Mouse (Mus musculus) heart, embryonic 16.5 days (tissue): ENCODE data around the gene Ehd2. TPM values are rescaled to one million over a fixed set of nuclear protein-coding genes. Genes with fewer than 3 reads are reported as not detected.
"Not testable (repeated sequence)": the region's sequence is repeated elsewhere in the genome, so short reads cannot be mapped to it uniquely, and the experiment has no call there.

Source experiments
- ATAC-seq: fragments of 200-750 bp; cut with Nextera tagmentation; replicated peaks from 2 replicates; pipeline ENCODE4 v1.8.0; 2017; ENCODE audit warnings: moderate number of reproducible peaks; ENCODE audit not compliant: insufficient read depth, low FRiP score; ENCODE audit errors: extremely low read depth
- H3K27ac ChIP-seq: fragments of 300-500 bp; sonication (generic); 2 replicates; pipeline ENCODE4 v1.5.1; 2014; ENCODE audit warnings: mild to moderate bottlenecking, low read length, control low read depth, moderate library complexity
- H3K27me3 ChIP-seq: fragments of 300-500 bp; sonication (generic); 2 replicates; pipeline ENCODE4 v1.6.1; 2014; ENCODE audit warnings: low read length, mixed read lengths; ENCODE audit not compliant: control insufficient read depth, insufficient read depth
- H3K36me3 ChIP-seq: fragments of 300-500 bp; sonication (generic); 2 replicates; pipeline ENCODE4 v1.6.1; 2014; ENCODE audit not compliant: control insufficient read depth, insufficient read depth
- H3K4me1 ChIP-seq: fragments of 300-500 bp; sonication (generic); 2 replicates; pipeline ENCODE4 v1.6.1; 2014; ENCODE audit warnings: low read length, mixed read lengths; ENCODE audit not compliant: control insufficient read depth, insufficient read depth
- H3K4me2 ChIP-seq: fragments of 300-500 bp; sonication (generic); 2 replicates; pipeline ENCODE4 v1.6.1; 2014; ENCODE audit warnings: low read depth, mild to moderate bottlenecking, control low read depth, low read length
- H3K4me3 ChIP-seq: fragments of 300-500 bp; sonication (generic); 2 replicates; pipeline ENCODE4 v1.5.1; 2014; ENCODE audit warnings: mild to moderate bottlenecking, control low read depth, low read length
- H3K9ac ChIP-seq: fragments of 300-500 bp; sonication (generic); 2 replicates; pipeline ENCODE4 v1.6.1; 2014; ENCODE audit warnings: low read length, control low read depth
- H3K9me3 ChIP-seq: fragments of 300-500 bp; sonication (generic); replicated peaks from 2 replicates; pipeline ENCODE4 v1.6.1; 2016; ENCODE audit warnings: low read length; ENCODE audit not compliant: control insufficient read depth
- WGBS: fragments of 180-500 bp; shearing (Covaris S2); extraction: QIAGEN DNeasy Blood & Tissue Kit; methylation state at CpG from one replicate; pipeline ENCODE4 v1.1.7; 2014; 5-methylcytosine and 5-hydroxymethylcytosine counted together
- polyA plus RNA-seq: library from polyadenylated mRNA; unstranded; fragments of >200 nt; fragmentation: Nextera tagmentation; extraction: Ambion mirVana; gene quantifications from 2 replicates; pipeline ENCODE4 v1.2.1, GENCODE M21; 2015

The Ehd2 gene
- polyA plus RNA-seq, 1 experiment from 2014 or later: 61.8 TPM

DNA sequence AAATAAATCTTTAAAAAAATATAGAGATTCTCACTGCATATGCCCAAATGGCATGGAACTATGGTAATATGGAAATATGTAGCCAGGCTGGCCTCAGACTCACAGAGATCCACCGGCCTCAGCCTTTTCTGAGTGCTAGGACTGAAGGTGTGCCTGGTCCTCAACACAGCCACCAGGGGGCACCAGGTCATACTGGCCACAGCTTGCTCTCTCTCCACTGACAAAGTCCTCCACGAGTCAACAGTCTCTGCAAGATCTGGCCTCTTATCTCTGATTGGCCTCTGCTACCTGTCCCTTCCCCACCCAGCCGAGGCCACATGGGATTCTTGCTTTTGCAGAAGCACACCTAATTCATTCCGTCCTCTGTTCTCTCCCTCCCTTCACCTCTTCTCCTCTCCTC is 37.5 kb downstream of the Ehd2 start:
- Histone ChIP-seq H3K36me3 (no peaks in the 10 kb centered on the region), H3K4me3 (no peak overlapping the region), H3K4me1 (peaks cover 15% of the 10 kb centered on the region), H3K4me2 (no peak overlapping the region), H3K9me3 (no peaks in the 10 kb centered on the region), H3K27ac (no peak overlapping the region), H3K9ac (no peak overlapping the region), H3K27me3 (no peaks in the 10 kb centered on the region)
- ATAC-seq: no peak
- 30% methylated on average over 4 of the region's 4 CpGs for WGBS

DNA sequence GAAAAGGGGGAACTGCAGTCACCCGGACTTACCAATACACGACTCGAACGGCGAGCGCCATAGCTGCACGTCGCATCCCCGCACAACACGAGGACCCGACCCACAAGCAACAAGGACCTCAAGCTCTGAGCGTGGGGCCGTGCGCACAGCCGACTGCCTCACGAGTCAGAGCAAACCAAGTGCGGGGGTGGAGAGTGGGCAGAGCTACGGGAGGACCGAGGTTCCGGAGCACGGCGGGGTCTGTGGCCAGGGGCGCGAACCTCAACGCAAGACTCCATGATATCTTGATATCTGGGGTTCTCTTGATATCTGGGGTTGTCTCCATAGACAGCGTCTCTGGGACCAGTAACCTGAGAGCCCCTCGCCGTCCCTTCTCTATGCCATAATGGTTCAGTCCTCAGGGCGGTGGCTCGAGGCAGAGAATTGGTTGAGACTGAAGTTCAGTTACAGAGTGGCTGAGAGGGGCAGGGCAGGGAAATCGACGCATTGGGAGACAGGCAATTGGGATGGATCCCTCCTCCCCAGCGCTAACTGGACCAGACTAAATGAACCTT is 45.1 kb downstream of the Ehd2 start, which contains the start of gene Selenow:
Gene Selenow, minus strand, starts transcription at position 183 of the 554 bp plus-strand sequence.
- Histone ChIP-seq H3K27ac (peak within 1 kb of the TSS; percentile 70), H3K4me2 (peak within 1 kb of the TSS; percentile 88), H3K9ac (peak within 1 kb of the TSS; percentile 78), H3K27me3 (no peaks in the 10 kb centered on the region), H3K9me3 (no peaks in the 10 kb centered on the region), H3K36me3 (peaks cover 20% of the 10 kb centered on the region), H3K4me1 (peaks cover 16% of the 10 kb centered on the region), H3K4me3 (peak within 1 kb of the TSS; percentile 91)
- under 1% methylated on average over 33 of the region's 33 CpGs for WGBS
- peak; percentile 92 for ATAC-seq

DNA sequence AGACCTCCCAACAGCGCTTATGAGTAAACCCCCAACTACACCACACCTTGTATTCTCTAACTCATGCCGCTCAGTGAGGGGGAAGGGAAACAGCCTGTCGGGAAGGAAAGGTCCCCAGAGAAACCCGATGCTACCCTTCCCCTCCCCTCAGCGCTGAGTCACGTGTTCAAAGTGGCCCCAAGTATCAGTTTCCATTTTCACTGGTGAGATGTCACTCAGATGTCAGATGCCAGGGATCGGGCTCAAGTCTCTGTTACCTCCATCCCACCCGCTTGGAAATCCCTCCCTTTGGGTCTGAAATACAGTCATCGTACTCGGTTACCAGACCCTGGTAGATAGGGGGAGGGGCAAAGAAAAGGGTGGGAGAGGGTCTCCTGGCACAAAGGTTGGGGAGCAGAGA is 45.6 kb downstream of the Ehd2 start:
- Histone ChIP-seq H3K27me3 (no peaks in the 10 kb centered on the region), H3K4me1 (peaks cover 16% of the 10 kb centered on the region), H3K27ac (peak overlapping the region; percentile 70), H3K4me3 (peak overlapping the region; percentile 91), H3K36me3 (peaks cover 21% of the 10 kb centered on the region), H3K9me3 (no peaks in the 10 kb centered on the region), H3K4me2 (peak overlapping the region; percentile 88), H3K9ac (peak overlapping the region; percentile 78)
- under 1% methylated on average over 10 of the region's 10 CpGs for WGBS
- ATAC-seq: peak; percentile 46

DNA sequence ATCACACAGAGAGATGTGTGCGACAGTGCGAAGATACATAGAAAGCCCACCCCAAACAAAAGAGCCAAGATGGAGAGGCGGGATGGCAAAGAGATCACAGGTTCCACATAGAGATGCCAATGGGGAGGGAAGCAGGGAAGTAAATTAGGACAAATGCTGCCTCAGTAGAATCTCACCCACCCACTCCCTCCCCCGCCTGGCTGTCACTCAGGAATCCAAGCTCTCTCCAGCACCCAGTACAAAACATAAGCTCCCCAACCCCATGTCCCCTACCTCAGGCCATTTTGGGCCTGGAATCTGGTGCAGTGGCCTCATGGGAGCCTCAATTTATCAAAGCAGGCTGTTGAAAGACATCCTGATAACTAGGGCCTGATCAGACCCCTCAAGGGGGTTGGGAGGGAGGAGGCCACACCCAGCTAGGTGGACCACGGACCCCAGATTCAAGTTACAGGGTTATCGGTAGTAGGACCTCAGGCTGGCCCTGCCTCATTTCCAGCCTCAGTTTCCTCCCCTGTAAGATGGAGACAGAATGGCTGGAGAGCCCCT is 46.6 kb downstream of the Ehd2 start:
- Histone ChIP-seq H3K9ac (peak overlapping the region; percentile 78), H3K27ac (no peak overlapping the region), H3K36me3 (peaks cover 23% of the 10 kb centered on the region), H3K9me3 (no peaks in the 10 kb centered on the region), H3K4me3 (peak overlapping the region; percentile 91), H3K27me3 (no peaks in the 10 kb centered on the region), H3K4me1 (peaks cover 16% of the 10 kb centered on the region), H3K4me2 (peak overlapping the region; percentile 88)
- WGBS: 66% methylated on average over 6 of the region's 6 CpGs
- no peak for ATAC-seq

DNA sequence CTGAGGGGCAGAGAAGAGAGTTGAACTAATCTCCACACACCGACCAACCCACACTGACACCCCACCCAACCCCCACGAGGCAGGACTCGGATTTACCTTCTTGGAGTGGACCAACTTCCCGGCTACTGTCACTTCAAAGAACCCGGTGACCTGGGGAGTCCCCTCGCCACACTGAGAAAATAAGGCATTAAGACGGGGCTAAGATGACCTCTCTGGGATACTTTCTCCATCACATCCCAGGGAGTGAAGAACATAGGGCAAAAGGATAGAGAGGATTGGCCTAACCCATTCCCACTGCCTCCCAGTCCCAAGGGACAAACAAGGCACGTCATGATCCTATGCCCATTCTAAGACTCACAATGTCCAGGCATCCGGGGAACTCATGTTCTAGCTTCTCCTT is 47.4 kb downstream of the Ehd2 start:
- Histone ChIP-seq H3K9ac (no peak overlapping the region), H3K4me3 (no peak overlapping the region), H3K4me2 (peak overlapping the region; percentile 88; the same call in 1 of the 2 replicates), H3K9me3 (no peaks in the 10 kb centered on the region), H3K27ac (no peak overlapping the region), H3K4me1 (peaks cover 16% of the 10 kb centered on the region), H3K36me3 (peaks cover 23% of the 10 kb centered on the region), H3K27me3 (no peaks in the 10 kb centered on the region)
- ATAC-seq: no peak
- WGBS: 94% methylated on average over 9 of the region's 9 CpGs

DNA sequence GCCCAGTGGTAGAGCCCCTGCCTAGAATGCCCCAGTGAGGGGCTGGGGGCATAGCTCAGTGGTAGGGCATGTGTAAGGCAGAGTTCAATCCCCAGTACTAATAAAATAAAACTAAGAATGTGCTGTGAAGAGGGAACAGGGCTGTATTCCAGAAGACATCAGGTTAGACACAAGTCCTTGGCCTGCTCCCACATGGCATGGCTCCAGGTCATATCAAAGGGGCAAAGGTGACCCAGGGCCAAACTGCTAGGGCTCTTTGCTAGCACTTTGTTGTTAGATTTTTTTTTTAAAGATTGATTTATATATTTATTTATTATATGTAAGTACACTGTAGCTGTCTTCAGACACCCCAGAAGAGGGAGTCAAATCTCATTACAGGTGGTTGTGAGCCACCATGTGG is 49.0 kb downstream of the Ehd2 start:
- Histone ChIP-seq H3K36me3 (peaks cover 23% of the 10 kb centered on the region), H3K4me3 (no peak overlapping the region), H3K27me3 (no peaks in the 10 kb centered on the region), H3K27ac (no peak overlapping the region), H3K9me3 (no peaks in the 10 kb centered on the region), H3K4me2 (no peak overlapping the region), H3K9ac (no peak overlapping the region), H3K4me1 (peaks cover 16% of the 10 kb centered on the region)
- ATAC-seq: no peak

DNA sequence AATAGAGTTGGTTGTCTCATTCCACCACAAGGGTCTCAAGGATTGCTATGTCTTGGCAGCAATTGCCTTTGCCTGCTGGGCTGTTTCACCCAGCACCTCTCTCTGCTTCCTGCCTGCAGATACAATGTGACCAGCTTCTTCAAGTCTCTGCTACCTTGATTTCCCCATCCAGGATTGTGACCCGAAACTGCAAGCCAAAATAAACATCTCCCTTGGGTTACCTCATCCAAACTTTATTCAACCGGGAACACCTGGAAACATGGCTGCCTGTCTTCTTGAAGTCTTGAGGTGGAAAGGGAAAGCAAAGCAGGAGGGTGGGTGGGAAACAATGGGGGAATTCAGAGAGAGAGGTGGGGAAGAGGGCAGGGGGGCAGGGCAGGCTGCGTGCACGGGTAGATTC is 50.4 kb downstream of the Ehd2 start:
- WGBS: 85% methylated on average over 4 of the region's 4 CpGs
- H3K36me3 ChIP-seq: peaks cover 23% of the 10 kb centered on the region
- H3K4me3 ChIP-seq: no peak overlapping the region
- no peak overlapping the region for H3K27ac ChIP-seq
- no peaks in the 10 kb centered on the region for H3K27me3 ChIP-seq
- H3K9ac ChIP-seq: no peak overlapping the region
- ATAC-seq: no peak
- H3K4me2 ChIP-seq: no peak overlapping the region
- H3K9me3 ChIP-seq: no peaks in the 10 kb centered on the region
- peaks cover 12% of the 10 kb centered on the region for H3K4me1 ChIP-seq

DNA sequence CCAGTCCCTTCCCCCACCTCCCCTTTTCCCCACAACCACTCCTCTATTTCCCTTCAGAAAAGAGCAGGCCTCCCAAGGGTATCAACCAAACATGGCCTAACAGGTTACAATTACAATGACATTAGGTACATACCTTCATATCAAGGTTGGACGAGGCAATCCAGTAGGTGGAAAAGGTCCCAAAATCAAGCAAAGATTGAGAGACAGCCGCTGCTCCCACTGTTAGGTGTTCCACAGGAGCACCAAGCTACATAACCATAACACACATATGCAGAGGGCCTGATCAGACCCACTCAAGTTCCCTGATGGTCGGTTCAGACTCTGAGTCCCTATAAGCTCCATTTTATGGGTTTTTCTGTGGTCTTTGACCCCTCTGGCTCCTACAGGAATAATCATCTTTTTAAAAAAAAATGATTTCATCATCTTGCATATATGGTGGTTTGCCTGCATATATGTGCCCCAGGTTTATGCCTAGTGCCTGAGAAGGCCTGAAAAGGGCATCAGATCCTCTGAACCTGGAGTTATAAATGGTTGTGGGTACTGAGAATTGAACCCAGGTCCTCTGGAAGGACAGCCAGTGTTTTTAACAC is 51.1 kb downstream of the Ehd2 start:
- ATAC-seq: no peak
- no peak overlapping the region for H3K9ac ChIP-seq
- H3K9me3 ChIP-seq: no peaks in the 10 kb centered on the region
- H3K4me1 ChIP-seq: peaks cover 11% of the 10 kb centered on the region
- H3K36me3 ChIP-seq: peaks cover 23% of the 10 kb centered on the region
- whole genome bisulfite sequencing: 81% methylated on average over 3 of the region's 3 CpGs
- no peak overlapping the region for H3K4me2 ChIP-seq
- no peak overlapping the region for H3K27ac ChIP-seq
- H3K27me3 ChIP-seq: no peaks in the 10 kb centered on the region
- H3K4me3 ChIP-seq: no peak overlapping the region

DNA sequence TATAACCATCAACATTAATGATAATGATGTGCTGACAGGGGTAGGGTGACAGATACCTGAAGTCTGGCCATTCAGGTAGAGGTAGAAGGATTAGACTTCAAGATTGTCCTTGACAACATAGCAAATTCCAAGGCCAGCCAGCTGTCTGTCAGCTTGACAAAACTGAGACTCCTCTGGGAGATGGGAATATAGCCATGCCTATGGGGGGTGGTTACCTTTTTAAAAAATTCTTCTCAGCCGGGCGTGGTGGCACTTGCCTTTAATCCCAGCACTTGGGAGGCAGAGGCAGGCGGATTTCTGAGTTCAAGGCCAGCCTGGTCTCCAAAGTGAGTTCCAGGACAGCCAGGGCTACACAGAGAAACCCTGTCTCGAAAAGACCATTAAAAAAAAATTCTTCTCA is 51.7 kb downstream of the Ehd2 start:
- H3K9ac ChIP-seq, H3K4me2 ChIP-seq, ATAC-seq, H3K27me3 ChIP-seq, H3K4me1 ChIP-seq, H3K9me3 ChIP-seq, H3K4me3 ChIP-seq, H3K27ac ChIP-seq: not testable (repeated sequence)
- H3K36me3 ChIP-seq: peaks cover 23% of the 10 kb centered on the region
- 86% methylated on average over 4 of the region's 4 CpGs for WGBS
